ENCODE assay signal across 33 mouse cellular contexts in the genomic region with DNA sequence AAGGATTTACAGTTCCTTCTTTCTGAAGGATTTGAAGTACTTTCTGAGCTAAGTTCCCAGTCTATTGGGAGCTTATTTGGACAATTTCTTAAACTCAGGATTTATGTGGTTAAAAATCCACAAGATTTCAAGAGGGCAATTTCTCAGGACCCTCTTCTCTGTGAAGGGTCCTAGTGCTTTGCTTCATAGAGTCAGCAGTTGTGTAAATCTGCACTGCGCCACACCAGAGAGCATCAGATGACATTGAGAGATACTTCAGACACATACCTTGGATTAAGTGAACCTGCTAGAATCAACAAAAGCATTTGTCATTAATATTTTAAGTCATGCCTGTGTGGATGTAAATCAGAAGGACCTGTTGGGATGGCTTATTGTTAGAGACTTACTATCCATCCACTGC.
"Had no signal": no experiment of that assay in that cellular context is flagged by ENCODE, and none has a peak within 500 bp of the region (broad histone marks: within the 10 kb centered on the region; RNA-seq: fewer than 3 reads in every experiment).

No protein-coding gene starts in this region.

- H3K27me3 ChIP-seq: limb, embryonic 12.5 days; limb, embryonic 13.5 days; limb, embryonic 15.5 days; liver, embryonic 12.5 days; liver, embryonic 13.5 days; liver, embryonic 15.5 days; lung, embryonic 15.5 days; megakaryocyte, embryonic 14.5 days; midbrain, embryonic 12.5 days; midbrain, embryonic 13.5 days; midbrain, embryonic 15.5 days; neural tube, embryonic 12.5 days; neural tube, embryonic 13.5 days had no signal

- H3K4me3 ChIP-seq: limb, embryonic 10.5 days; limb, embryonic 12.5 days; limb, embryonic 13.5 days; limb, embryonic 15.5 days; liver, embryonic 12.5 days; liver, embryonic 13.5 days; liver, embryonic 15.5 days; lung, embryonic 15.5 days; megakaryocyte, embryonic 14.5 days; midbrain, embryonic 10.5 days; midbrain, embryonic 12.5 days; midbrain, embryonic 13.5 days; midbrain, embryonic 15.5 days; myocyte; neural tube, embryonic 12.5 days; neural tube, embryonic 13.5 days had no signal

- H3K4me1 ChIP-seq: limb, embryonic 10.5 days; limb, embryonic 12.5 days; limb, embryonic 13.5 days; limb, embryonic 15.5 days; liver, embryonic 12.5 days; liver, embryonic 13.5 days; liver, embryonic 15.5 days; lung, embryonic 15.5 days; megakaryocyte, embryonic 14.5 days; midbrain, embryonic 10.5 days; midbrain, embryonic 12.5 days; midbrain, embryonic 13.5 days; neural tube, embryonic 12.5 days had no signal

- H3K9me3 ChIP-seq: limb, embryonic 10.5 days; limb, embryonic 13.5 days; limb, embryonic 15.5 days; liver, embryonic 12.5 days; liver, embryonic 13.5 days; liver, embryonic 15.5 days; lung, embryonic 15.5 days; midbrain, embryonic 10.5 days; midbrain, embryonic 12.5 days; midbrain, embryonic 15.5 days; neural tube, embryonic 12.5 days; neural tube, embryonic 13.5 days had no signal

- DNase-seq: left cerebral cortex, postnatal 4 days; liver; liver, embryonic 13.5 days; liver, postnatal 0 days; lung, adult 18-20 months; lung, adult 2 months; lung, embryonic 14.5 days; lung, postnatal 10 days; lung, postnatal 14 days; lung, postnatal 36 days; lung, postnatal 4 days; midbrain, embryonic 14.5 days had no signal

- H3K36me3 ChIP-seq: limb, embryonic 10.5 days; limb, embryonic 12.5 days; limb, embryonic 13.5 days; limb, embryonic 15.5 days; liver, embryonic 12.5 days; liver, embryonic 13.5 days; liver, embryonic 15.5 days; lung, embryonic 15.5 days; midbrain, embryonic 10.5 days; midbrain, embryonic 12.5 days; midbrain, embryonic 13.5 days; midbrain, embryonic 15.5 days; neural tube, embryonic 12.5 days; neural tube, embryonic 13.5 days had no signal

- H3K9ac ChIP-seq: limb, embryonic 12.5 days; limb, embryonic 13.5 days; limb, embryonic 15.5 days; liver, embryonic 12.5 days; liver, embryonic 13.5 days; liver, embryonic 14.5 days; liver, embryonic 15.5 days; liver, postnatal 0 days; lung, embryonic 14.5 days; lung, embryonic 15.5 days; midbrain, embryonic 12.5 days; midbrain, embryonic 13.5 days; midbrain, embryonic 15.5 days; neural tube, embryonic 12.5 days; neural tube, embryonic 13.5 days had no signal

- ATAC-seq: liver, embryonic 12.5 days; liver, postnatal 0 days; lung, postnatal 0 days; midbrain, embryonic 13.5 days; midbrain, embryonic 15.5 days; midbrain, embryonic 16.5 days had no signal

- H3K4me2 ChIP-seq: limb, embryonic 12.5 days; limb, embryonic 13.5 days; limb, embryonic 15.5 days; liver, embryonic 11.5 days; liver, embryonic 12.5 days; liver, embryonic 13.5 days; liver, embryonic 15.5 days; lung, embryonic 14.5 days; lung, embryonic 15.5 days; midbrain, embryonic 11.5 days; midbrain, embryonic 12.5 days; midbrain, embryonic 13.5 days; midbrain, embryonic 15.5 days; neural tube, embryonic 12.5 days; neural tube, embryonic 13.5 days had no signal

- H3K27ac ChIP-seq: limb, embryonic 10.5 days; limb, embryonic 12.5 days; limb, embryonic 13.5 days; limb, embryonic 15.5 days; liver, embryonic 12.5 days; liver, embryonic 13.5 days; liver, embryonic 14.5 days; liver, embryonic 15.5 days; lung, embryonic 15.5 days; macrophage; midbrain, embryonic 10.5 days; midbrain, embryonic 12.5 days; midbrain, embryonic 13.5 days; midbrain, embryonic 15.5 days; neural tube, embryonic 12.5 days; neural tube, embryonic 13.5 days had no signal
